In genomic region chr16:18220001-18220400, GRCm38 (mm10) we compare ENCODE assay signal across 8 mouse cellular contexts. TPM values are rescaled to one million over a fixed set of nuclear protein-coding genes. Genes with fewer than 3 reads are reported as not detected.
DNase-seq lines count a peak whose midpoint lies in the region; ATAC-seq lines count a peak whose summit lies in the region.

No protein-coding gene starts in this region.

- H3K4me2 ChIP-seq in hindbrain, embryonic 11.5 days (replicated peaks; ENCODE audit: low read depth, low read length) = no peak overlapping the region
- no peak overlapping the region for H3K4me2 ChIP-seq in liver, embryonic 12.5 days

- H3K4me1 ChIP-seq in hindbrain, embryonic 11.5 days (replicated peaks; ENCODE audit: control insufficient read depth, insufficient read depth, low read length) = peaks cover 7% of the 10 kb centered on the region; the same call in 1 of the 2 replicates
- H3K4me1 ChIP-seq in liver, embryonic 12.5 days = peaks cover 7% of the 10 kb centered on the region

- no peaks in the 10 kb centered on the region for H3K27me3 ChIP-seq in hindbrain, embryonic 11.5 days (ENCODE audit: control insufficient read depth, insufficient read depth, low read length)
- peaks cover 10% of the 10 kb centered on the region; the same call in 1 of the 2 replicates for H3K27me3 ChIP-seq in liver, embryonic 12.5 days (replicated peaks)

- H3K27ac ChIP-seq in hindbrain, embryonic 11.5 days (ENCODE audit: low read depth, low read length) = no peak overlapping the region
- H3K27ac ChIP-seq in liver, embryonic 12.5 days = no peak overlapping the region

- no peak overlapping the region for H3K4me3 ChIP-seq in hindbrain, embryonic 11.5 days (ENCODE audit: low read depth, low read length)
- no peak overlapping the region for H3K4me3 ChIP-seq in liver, embryonic 12.5 days

- peak overlapping the region; percentile 16; the same call in 1 of the 2 replicates for H3K9ac ChIP-seq in hindbrain, embryonic 11.5 days (ENCODE audit: low read depth, low read length)
- H3K9ac ChIP-seq in liver, embryonic 12.5 days = no peak overlapping the region

- no peaks in the 10 kb centered on the region for H3K9me3 ChIP-seq in hindbrain, embryonic 11.5 days (ENCODE audit: control insufficient read depth, low read length)
- no peaks in the 10 kb centered on the region for H3K9me3 ChIP-seq in liver, embryonic 12.5 days (replicated peaks)

- H3K36me3 ChIP-seq in hindbrain, embryonic 11.5 days (ENCODE audit: control insufficient read depth, insufficient read depth, low read length) = 0 out of 2 replicates have a peak, but pooled peaks cover 6% of the 10 kb centered on the region
- peaks cover 28% of the 10 kb centered on the region for H3K36me3 ChIP-seq in liver, embryonic 12.5 days

- DNase-seq in embryo, embryonic 10 days (ENCODE audit: low spot score) = peak; percentile 20
- no peak for DNase-seq in embryo, embryonic 9.5 days (ENCODE audit: extremely low spot score)
- DNase-seq in right cerebral cortex, postnatal 14 days = peak; percentile 66
- no peak for DNase-seq in right cerebral cortex, postnatal 25 days
- no peak for DNase-seq in hindbrain, embryonic 11.5 days (ENCODE audit: low spot score)
- DNase-seq in thymus, postnatal 14 days = peak; percentile 77
- DNase-seq in left cerebral cortex, adult 8-10 months (ENCODE audit: low spot score in 2 of 2) = no peak

- 57% methylated on average over 8 of the region's 8 CpGs for WGBS in hindbrain, embryonic 11.5 days
- 37% methylated on average over 8 of the region's 8 CpGs for WGBS in liver, embryonic 12.5 days (ENCODE audit: insufficient replicate concordance)

- peak; percentile 47; the same call in 1 of the 2 replicates for ATAC-seq in hindbrain, embryonic 11.5 days (ENCODE audit: low FRiP score)
- ATAC-seq in liver, embryonic 12.5 days = peak; percentile 43; the same call in 1 of the 2 replicates

RNA-seq across cellular contexts. Expression of gene Ccdc188, which starts 2.3 kb away (rescaled TPM):
- polyA plus RNA-seq in hindbrain, embryonic 11.5 days (2014; fragmentation: Nextera tagmentation; extraction: Ambion mirVana) = not detected in 2 replicates
- not detected in 2 replicates for polyA plus RNA-seq in liver, embryonic 12.5 days (2016; fragmentation: Nextera tagmentation; extraction: Ambion mirVana)
- not detected for total RNA-seq in left cerebral cortex, adult 8-10 months (2022)

RNA-seq across cellular contexts. Expression of gene Zdhhc8, which starts 14.9 kb away (rescaled TPM):
- polyA plus RNA-seq in hindbrain, embryonic 11.5 days (2014; fragmentation: Nextera tagmentation; extraction: Ambion mirVana) = 7.5 and 8.3 TPM in 2 replicates
- polyA plus RNA-seq in liver, embryonic 12.5 days (2016; fragmentation: Nextera tagmentation; extraction: Ambion mirVana) = 4.3 and 4.9 TPM in 2 replicates
- 100 to 1,000 TPM; 106 to 125 (median 117) TPM for total RNA-seq in left cerebral cortex, adult 8-10 months (2022)

RNA-seq across cellular contexts. Expression of gene Trmt2a, which starts 28.5 kb away (rescaled TPM):
- 77.0 and 85.0 TPM in 2 replicates for polyA plus RNA-seq in hindbrain, embryonic 11.5 days (2014; fragmentation: Nextera tagmentation; extraction: Ambion mirVana)
- polyA plus RNA-seq in liver, embryonic 12.5 days (2016; fragmentation: Nextera tagmentation; extraction: Ambion mirVana) = 88.8 and 96.5 TPM in 2 replicates
- 10 to 100 TPM; 45.5 to 57.0 (median 48.8) TPM for total RNA-seq in left cerebral cortex, adult 8-10 months (2022)

RNA-seq across cellular contexts. Expression of gene Ranbp1, which starts 28.5 kb away (rescaled TPM):
- 1,115 and 1,160 TPM in 2 replicates for polyA plus RNA-seq in hindbrain, embryonic 11.5 days (2014; fragmentation: Nextera tagmentation; extraction: Ambion mirVana)
- 595 and 610 TPM in 2 replicates for polyA plus RNA-seq in liver, embryonic 12.5 days (2016; fragmentation: Nextera tagmentation; extraction: Ambion mirVana)
- total RNA-seq in left cerebral cortex, adult 8-10 months (2022) = 10 to 100 TPM; 83.1 to 99.0 (median 90.9) TPM

RNA-seq across cellular contexts. Expression of gene Gm49776, which starts 38.1 kb away (rescaled TPM):
- 1.4 and 1.6 TPM in 2 replicates for polyA plus RNA-seq in hindbrain, embryonic 11.5 days (2014; fragmentation: Nextera tagmentation; extraction: Ambion mirVana)
- 1.7 TPM in 1 of 2 replicates, not detected in the other for polyA plus RNA-seq in liver, embryonic 12.5 days (2016; fragmentation: Nextera tagmentation; extraction: Ambion mirVana)
- not detected for total RNA-seq in left cerebral cortex, adult 8-10 months (2022)

Comparison
In these comparisons a context has a peak if more than half of its experiments do, and no peak if none do; other contexts are left out.
1. DNase-seq: peak in embryo, embryonic 10 days (single experiment), right cerebral cortex, postnatal 14 days (single experiment) and thymus, postnatal 14 days (single experiment); none in embryo, embryonic 9.5 days (single experiment), right cerebral cortex, postnatal 25 days (single experiment), hindbrain, embryonic 11.5 days (single experiment) and left cerebral cortex, adult 8-10 months (0 of 2).